Mouse (Mus musculus) c-Kit-positive CD71-negative TER-119-negative erythroid progenitor cells, embryonic 14.5 days (primary cell): ENCODE measurements around the gene Tacc2.
"Not testable (repeated sequence)": the region's sequence is repeated elsewhere in the genome, so short reads cannot be mapped to it uniquely, and the experiment has no call there.

Experiments used
- DNase-seq: peaks from one replicate; pipeline ENCODE4 v3.0.0-alpha.2; 2013; ENCODE audit warnings: low read depth

The Tacc2 gene

GRCm38 (mm10) chr7:130653036-130653555 lies 75.9 kb downstream of the Tacc2 start:
- DNase-seq = no peak

- no peak for DNase-seq
These were observed 77.3 kb downstream of the Tacc2 start for GRCm38 (mm10) chr7:130654562-130654961.

- DNase-seq = no peak
These were observed 79.7 kb downstream of the Tacc2 start for GRCm38 (mm10) chr7:130656965-130657364.

GRCm38 (mm10) chr7:130657751-130658150 lies 80.5 kb downstream of the Tacc2 start:
- DNase-seq = no peak

- no peak for DNase-seq
These were observed 81.9 kb downstream of the Tacc2 start for GRCm38 (mm10) chr7:130659129-130659528.

- DNase-seq = no peak
These were observed 85.0 kb downstream of the Tacc2 start for GRCm38 (mm10) chr7:130662250-130662649.

- no peak for DNase-seq
These were observed 85.6 kb downstream of the Tacc2 start for GRCm38 (mm10) chr7:130662869-130663268.

- DNase-seq = no peak
These were observed 86.8 kb downstream of the Tacc2 start for GRCm38 (mm10) chr7:130664037-130664436.

- no peak for DNase-seq
These were observed 87.4 kb downstream of the Tacc2 start for GRCm38 (mm10) chr7:130664629-130665028.

GRCm38 (mm10) chr7:130665358-130665757 lies 88.1 kb downstream of the Tacc2 start:
- DNase-seq = no peak

GRCm38 (mm10) chr7:130668013-130668412 lies 90.8 kb downstream of the Tacc2 start:
- DNase-seq = not testable (repeated sequence)

- DNase-seq = no peak
These were observed 91.6 kb downstream of the Tacc2 start for GRCm38 (mm10) chr7:130668729-130669281.

- DNase-seq = no peak
These were observed 92.2 kb downstream of the Tacc2 start for GRCm38 (mm10) chr7:130669370-130669881.

- DNase-seq = no peak
These were observed 93.1 kb downstream of the Tacc2 start for GRCm38 (mm10) chr7:130670358-130670757.

GRCm38 (mm10) chr7:130671301-130671700 lies 94.1 kb downstream of the Tacc2 start:
- DNase-seq = no peak

GRCm38 (mm10) chr7:130673169-130674033 lies 96.2 kb downstream of the Tacc2 start:
- peak; percentile 13 for DNase-seq

- no peak for DNase-seq
These were observed 97.3 kb downstream of the Tacc2 start for GRCm38 (mm10) chr7:130674526-130674925.

GRCm38 (mm10) chr7:130676885-130677540 lies 99.8 kb downstream of the Tacc2 start:
- no peak for DNase-seq

- no peak for DNase-seq
These were observed 100.5 kb downstream of the Tacc2 start for GRCm38 (mm10) chr7:130677541-130678274.

- no peak for DNase-seq
These were observed 101.2 kb downstream of the Tacc2 start for GRCm38 (mm10) chr7:130678414-130678813.

- DNase-seq = no peak
These were observed 104.6 kb downstream of the Tacc2 start for GRCm38 (mm10) chr7:130681798-130682197.

GRCm38 (mm10) chr7:130688601-130689000 lies 111.4 kb downstream of the Tacc2 start:
- no peak for DNase-seq
